Mouse (Mus musculus) brown adipose tissue, adult 24 weeks (tissue): ENCODE measurements at regions not wholly inside any gene's neighbourhood (a gene's known extent, or its start where the extent isn't known, plus 50 kb on each side); places are given as distances from the start of the nearest gene placed in this dataset.

ENCODE experiments used
- H3K27ac ChIP-seq: fragments of 200-500 bp; replicated peaks from 2 replicates; pipeline ENCODE4 v1.5.1; 2012; ENCODE audit warnings: low read depth, mild to moderate bottlenecking, low read length
- H3K4me1 ChIP-seq: fragments of 200-500 bp; 2 replicates; pipeline ENCODE4 v1.6.1; 2012; ENCODE audit warnings: low read length, mixed read lengths; ENCODE audit not compliant: control insufficient read depth, insufficient read depth, insufficient read length
- H3K4me3 ChIP-seq: fragments of 200-500 bp; 2 replicates; pipeline ENCODE4 v1.5.1; 2012; ENCODE audit warnings: low read depth, mild to moderate bottlenecking, low read length, moderate library complexity; ENCODE audit not compliant: insufficient read depth

DNA sequence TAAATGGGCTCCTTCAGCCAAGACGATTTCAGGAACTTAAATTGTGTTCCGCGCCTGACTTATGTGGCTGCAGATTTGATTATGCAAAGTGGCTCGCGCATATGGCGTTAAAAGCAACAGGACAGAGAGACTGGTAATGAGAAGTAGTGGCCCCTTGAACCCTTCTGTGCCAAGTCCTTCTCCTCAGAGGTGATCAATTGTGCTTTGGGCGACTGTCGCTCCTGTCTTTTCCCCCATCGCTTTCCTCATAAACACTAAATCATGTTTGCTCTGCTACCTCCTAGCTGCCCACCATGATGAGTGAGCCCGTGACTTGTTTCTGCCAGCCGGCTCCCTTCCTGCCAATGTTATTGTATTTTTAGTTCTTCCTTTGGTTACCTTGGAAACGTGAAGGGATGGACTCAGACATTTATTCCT, 360.2 kb downstream of the Matn1 start:
- no peak overlapping the region for H3K27ac ChIP-seq
- H3K4me1 ChIP-seq = no peaks in the 10 kb centered on the region
- no peak overlapping the region for H3K4me3 ChIP-seq

DNA sequence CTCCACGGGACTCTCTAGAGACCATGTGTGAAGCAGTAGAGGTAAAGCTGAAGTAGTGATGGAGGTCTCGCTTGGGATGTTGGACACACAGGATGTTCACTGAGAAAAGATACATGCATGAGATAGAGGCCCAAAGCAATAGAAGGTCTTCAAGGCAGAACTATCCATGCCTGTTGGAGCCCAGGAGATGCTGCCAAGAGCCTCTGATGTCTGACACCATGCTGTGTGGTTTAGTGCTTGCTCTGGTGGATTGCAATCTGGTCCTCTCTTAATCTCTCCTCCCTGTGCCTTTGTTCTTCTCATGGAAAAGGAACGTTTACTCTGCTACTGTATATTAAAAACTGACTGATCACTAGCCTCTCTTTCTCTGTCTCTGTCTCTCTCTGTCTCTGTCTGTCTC, 370.0 kb downstream of the Matn1 start:
- Histone ChIP-seq H3K27ac (no peak overlapping the region), H3K4me1 (no peaks in the 10 kb centered on the region), H3K4me3 (no peak overlapping the region)

DNA sequence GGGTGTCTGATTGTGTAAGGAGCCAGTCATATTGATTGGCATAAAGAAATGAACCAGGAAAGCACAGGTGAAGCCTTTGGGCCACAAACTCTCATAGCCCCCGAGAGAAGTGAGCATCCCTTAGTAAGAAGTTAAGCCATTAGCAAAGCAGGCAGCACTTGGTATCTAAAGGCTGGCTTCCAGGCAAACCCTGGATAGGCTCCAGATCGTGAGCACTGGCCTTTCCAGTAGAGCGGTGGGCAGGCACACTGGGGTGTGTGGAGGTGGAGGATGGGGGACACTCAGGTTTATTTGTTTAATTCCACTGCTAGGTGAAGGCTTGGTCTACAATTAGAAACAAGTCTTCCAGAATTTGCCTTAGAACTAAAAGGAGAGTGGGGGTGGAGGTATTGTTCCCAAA, 371.9 kb downstream of the Matn1 start:
- Histone ChIP-seq H3K4me1 (no peaks in the 10 kb centered on the region), H3K4me3 (no peak overlapping the region), H3K27ac (no peak overlapping the region)

DNA sequence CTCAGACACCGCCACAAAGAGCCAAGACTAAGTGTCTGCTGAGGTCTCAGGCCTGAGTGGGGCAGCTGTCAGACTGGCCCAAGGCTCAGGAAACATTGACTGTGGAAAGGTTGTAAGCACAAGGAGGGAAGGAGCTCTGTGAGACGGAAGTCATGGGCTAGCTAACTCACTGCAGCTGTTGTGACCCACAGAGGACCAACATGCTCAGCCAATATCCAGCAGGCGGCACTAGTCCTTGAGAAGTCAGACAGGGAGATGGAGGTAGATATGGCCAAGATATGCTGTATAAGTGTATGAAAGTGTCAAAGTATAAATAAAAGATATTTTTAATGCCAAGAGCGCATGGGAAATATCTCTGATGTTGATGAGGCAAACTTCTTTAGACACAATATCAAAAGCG, 378.1 kb downstream of the Matn1 start:
- H3K4me1 ChIP-seq = no peaks in the 10 kb centered on the region
- no peak overlapping the region for H3K4me3 ChIP-seq
- no peak overlapping the region for H3K27ac ChIP-seq

DNA sequence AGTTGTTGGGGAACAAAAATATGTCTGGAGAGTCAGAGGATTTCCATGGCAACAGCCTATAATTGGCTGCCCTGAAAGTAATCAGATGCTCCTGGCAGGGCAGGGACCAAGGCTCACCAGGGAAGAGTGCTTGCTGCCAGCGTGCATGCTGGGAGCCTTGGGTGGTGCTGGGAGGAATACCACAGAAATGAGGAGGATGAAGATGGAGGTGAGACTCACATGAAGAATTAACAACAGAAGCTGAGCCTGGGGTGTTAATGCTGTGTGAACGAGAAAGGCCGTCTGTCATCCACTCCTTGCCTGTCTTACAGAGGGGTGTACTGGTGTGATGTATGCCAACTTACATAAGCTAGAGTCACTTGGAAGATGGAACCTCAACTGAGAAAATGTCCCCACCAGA, 380.3 kb downstream of the Matn1 start:
- no peak overlapping the region for H3K4me3 ChIP-seq
- H3K4me1 ChIP-seq = no peaks in the 10 kb centered on the region
- H3K27ac ChIP-seq = no peak overlapping the region

DNA sequence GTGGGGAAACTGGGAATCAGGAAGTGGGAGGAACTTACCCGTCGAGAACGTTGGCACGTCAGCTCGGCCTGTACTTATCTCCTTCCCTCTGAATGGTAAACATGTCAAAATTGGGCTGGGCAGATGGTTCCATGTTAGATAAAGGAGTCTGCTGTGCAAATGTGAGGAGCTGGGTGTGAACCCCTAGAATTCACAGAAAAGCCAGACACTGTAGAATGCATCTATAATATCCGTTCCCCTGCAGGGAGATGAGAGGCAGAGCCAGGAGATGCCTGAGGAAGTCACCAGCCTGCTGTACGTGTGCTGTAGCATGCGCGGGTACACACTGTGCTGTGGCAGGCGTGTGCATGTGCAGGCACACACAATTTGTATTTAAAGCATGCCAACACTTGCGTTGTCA, 381.0 kb downstream of the Matn1 start:
- Histone ChIP-seq H3K4me3 (no peak overlapping the region), H3K4me1 (no peaks in the 10 kb centered on the region), H3K27ac (no peak overlapping the region)

DNA sequence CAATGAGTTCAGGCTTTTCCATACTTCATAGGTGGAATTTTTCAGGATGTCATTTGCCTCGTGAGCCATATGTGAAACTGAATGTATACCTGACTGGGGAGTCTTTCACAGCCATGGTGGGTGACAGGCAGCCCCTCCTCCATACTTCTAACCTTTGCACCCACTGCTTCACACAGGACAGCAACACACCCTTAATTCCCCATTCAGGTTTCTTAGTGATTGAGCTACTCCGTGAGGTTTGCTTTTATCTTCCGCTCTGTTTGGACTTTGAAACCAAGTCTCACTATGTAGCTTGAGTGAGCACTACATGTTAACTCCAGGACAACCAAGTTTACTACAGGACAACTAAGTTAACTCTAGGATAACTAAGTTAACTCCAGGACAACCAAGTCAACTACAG, 381.4 kb downstream of the Matn1 start:
- no peak overlapping the region for H3K27ac ChIP-seq
- H3K4me3 ChIP-seq = no peak overlapping the region
- H3K4me1 ChIP-seq = no peaks in the 10 kb centered on the region

DNA sequence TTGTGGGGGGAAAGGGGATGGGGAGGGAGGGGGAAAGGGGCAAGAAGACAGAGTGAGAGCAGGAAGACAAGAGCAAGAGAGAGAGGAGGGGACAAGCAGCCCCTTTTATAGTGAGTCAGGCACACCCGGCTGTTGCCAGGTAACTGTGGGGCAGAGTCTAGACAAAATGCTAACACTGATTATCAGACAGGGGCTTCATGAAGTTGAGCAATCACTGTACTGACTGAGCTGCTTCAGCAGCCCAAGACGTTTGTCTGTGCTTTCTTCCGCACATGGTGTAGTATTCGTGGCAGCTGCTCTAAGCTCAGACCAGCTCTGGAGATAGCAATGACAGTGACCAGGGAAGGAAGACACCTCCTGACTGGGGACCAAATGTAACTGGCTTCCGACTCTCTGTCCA, 385.2 kb downstream of the Matn1 start:
- Histone ChIP-seq H3K27ac (no peak overlapping the region), H3K4me3 (no peak overlapping the region), H3K4me1 (no peaks in the 10 kb centered on the region)

DNA sequence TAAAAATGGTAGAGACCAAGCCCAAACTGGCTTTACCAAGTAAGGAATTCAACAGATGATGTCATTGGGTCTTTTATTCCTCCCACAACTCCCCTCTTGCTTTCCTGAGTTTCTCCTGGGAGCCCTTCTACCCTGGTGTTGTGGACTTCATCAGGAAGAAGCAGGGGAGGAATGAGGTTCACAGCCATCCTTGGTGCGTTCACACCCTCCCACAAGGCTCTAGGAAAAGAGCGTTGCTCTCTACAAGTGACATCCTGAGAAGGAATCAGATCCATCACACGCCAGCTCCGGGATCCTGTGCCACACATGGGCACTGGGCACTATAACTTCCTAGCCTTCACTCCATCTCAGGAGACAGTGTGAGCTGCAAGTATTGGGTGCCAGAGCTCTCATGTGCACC, 387.5 kb downstream of the Matn1 start:
- Histone ChIP-seq H3K4me1 (no peaks in the 10 kb centered on the region), H3K4me3 (no peak overlapping the region), H3K27ac (no peak overlapping the region)

DNA sequence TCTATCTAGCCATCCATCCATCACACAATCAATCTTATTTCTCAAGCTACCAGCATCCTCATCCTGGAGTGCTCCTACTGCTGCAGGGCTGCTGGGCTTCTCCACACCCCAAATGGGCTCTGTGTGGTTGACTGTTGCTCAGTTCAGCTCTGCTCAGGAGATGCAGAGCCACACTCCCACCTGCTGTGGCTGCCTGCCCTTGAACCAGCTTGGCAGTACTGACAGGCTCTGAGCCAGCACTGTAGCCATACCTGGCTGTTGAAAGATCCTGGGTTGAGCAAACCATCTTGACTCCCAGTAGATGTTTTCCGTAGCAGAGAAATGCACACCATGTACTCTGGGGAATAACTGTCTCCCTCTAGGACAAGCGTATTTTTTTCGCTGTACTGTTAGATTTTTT, 392.6 kb downstream of the Matn1 start:
- Histone ChIP-seq H3K4me3 (no peak overlapping the region), H3K27ac (no peak overlapping the region), H3K4me1 (no peaks in the 10 kb centered on the region)

DNA sequence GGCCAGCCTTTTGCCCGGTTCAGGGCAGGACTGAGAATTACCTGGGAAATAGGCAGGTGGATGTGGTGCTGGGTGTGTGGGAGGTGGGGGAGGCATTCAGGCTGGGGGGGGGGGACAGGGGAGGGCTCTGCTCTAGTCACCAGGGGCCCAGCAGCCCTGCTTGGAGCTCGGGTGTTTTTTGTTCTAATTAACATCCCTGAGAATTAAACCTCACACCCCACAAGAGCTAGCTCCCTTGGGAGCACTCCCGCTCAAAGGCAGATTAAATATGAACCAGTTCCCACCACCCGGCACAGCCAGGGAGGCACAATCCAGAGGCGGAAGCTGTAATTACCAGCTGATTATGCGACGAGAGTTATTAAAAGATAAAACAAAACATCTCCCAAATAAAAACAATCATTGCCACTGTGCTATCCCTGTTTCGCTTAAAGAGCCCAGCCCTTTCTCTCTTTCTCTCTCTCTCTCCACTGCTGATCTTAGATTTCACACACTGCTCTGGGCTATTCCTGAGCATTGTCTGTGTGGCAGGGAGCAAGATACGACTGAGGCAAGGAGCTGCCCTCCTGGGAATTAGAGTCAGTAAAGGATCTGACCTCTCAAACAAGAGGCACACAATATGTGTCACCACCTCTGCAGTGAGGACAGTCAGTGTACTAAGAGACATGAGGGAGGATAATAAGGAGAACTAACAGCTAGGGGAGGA, 397.0 kb downstream of the Matn1 start:
- Histone ChIP-seq H3K27ac (no peak overlapping the region), H3K4me1 (no peaks in the 10 kb centered on the region), H3K4me3 (no peak overlapping the region)

DNA sequence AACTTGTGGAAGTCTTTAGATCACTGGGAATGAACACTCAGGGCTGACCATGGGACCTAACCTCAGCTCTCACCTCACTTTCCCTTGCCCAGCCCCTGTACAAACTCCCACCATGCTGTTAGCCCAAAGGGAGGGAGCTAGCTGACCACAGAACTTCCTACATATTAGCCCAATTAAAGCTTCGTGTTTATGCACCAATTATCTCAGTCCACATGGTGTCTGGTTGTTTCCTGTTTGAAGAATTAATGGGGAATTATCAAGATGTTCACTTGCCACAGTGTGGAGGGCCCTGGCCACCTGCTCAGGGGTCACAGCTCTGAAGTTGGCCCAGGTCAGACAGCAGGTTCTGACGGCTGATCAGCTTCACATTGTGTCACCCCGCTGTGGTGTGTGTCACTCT, 402.5 kb downstream of the Matn1 start:
- no peak overlapping the region for H3K27ac ChIP-seq
- H3K4me3 ChIP-seq = no peak overlapping the region
- no peaks in the 10 kb centered on the region for H3K4me1 ChIP-seq

DNA sequence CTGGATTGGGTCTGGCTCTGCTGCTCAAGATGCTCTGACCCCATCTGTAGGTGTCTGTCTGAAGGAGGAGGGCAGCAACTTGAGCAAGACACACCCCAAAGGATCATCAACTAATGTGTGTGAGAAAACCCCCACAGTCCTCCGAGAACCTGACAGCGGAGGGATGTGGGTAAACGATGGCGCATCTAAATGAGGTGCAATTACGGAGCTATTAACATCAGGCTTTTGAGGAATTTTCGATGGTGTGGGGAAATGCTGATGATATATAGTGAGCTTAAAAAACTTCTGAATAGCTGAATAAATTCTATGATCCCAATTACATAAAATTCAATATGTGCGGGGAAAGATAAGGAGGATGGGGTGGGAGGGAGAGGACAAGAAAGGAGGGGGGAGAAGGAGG, 406.1 kb downstream of the Matn1 start:
- H3K27ac ChIP-seq = no peak overlapping the region
- no peak overlapping the region for H3K4me3 ChIP-seq
- no peaks in the 10 kb centered on the region for H3K4me1 ChIP-seq

DNA sequence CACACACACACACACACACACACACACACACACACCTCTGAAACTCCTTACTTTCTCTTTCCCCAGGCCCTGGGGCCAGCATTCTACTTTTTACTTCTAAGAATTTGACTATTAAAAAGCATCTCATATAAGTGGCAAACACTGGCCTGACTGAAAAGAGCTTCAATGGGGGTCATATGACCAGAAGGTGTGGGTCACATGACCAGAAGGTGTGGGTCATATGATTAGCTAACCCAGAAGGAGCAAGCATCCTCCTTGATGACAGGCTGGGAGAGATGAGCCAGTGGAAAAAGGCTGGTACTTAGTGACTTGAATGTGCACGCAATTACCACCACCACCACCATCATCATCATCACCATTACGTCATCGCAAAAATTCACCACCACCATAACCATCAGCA, 410.7 kb downstream of the Matn1 start:
- Histone ChIP-seq H3K4me1 (no peaks in the 10 kb centered on the region), H3K4me3 (no peak overlapping the region), H3K27ac (no peak overlapping the region)

DNA sequence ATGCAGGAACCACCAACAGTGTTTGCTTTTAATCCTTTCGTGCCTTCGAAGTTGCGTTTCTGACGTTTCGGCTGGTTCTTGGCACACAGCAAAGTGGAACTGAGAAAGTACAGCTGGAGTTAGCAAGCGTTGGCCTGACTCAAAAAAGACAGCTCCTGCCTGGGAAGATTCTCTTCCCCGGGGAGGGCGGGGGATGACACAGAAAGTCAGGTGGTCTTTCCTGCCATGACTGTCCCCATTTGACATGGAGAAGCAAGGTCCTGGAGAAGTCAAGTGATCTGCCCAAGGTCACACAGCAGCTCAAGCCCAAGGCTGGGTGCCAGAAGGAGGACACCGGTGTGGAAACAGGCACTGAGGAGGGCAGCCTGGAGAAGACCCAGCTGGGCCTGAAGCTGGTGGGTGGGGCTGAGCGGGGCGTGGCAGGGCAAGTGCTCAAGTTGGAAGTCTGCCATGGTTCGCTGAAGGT, 411.4 kb downstream of the Matn1 start:
- H3K4me3 ChIP-seq = no peak overlapping the region
- no peaks in the 10 kb centered on the region for H3K4me1 ChIP-seq
- no peak overlapping the region for H3K27ac ChIP-seq

DNA sequence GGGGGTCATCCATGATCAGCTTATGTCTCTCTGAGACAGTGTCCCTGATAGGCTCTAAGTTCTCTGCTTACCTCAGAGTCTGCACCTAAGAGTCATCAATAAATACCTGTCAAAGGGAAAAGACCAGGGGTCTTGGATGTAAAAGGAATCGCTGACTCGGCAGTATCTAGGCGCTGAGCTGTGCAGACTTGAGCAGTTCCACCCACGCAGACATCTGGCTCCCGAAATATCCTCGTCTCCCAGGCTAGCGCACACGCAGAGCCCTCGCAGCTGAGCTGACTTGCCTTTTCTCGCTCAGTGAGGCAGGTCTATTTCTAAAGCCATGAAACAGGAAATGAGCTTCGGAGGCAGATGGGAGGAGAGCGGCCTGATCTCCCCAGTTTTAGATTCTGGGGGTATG, 412.1 kb downstream of the Matn1 start:
- no peak overlapping the region for H3K4me3 ChIP-seq
- no peaks in the 10 kb centered on the region for H3K4me1 ChIP-seq
- H3K27ac ChIP-seq = no peak overlapping the region

DNA sequence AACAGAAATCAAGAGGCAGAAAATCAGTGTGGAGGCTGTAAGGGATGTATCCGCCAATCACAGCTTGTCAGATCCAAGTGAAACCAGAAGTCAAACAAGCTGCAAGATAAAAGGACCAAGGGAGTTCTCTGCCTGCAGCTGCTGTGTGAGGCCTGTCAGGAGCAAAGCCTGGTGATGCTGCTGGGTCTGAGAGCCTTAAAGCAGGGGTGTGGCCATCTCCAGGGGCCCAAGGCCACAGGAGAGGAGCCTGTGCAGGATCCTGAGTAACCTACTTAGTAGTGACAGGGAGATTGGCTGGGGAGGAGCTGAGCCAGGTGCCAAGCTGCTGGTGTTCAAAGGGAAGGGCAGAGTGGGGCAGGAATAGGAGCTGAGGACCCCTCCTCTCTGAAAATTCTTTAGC, 418.8 kb downstream of the Matn1 start:
- H3K27ac ChIP-seq = no peak overlapping the region
- no peaks in the 10 kb centered on the region for H3K4me1 ChIP-seq
- H3K4me3 ChIP-seq = no peak overlapping the region
